Mouse (Mus musculus) midbrain, embryonic 13.5 days (tissue): ENCODE data around the gene Arsg. TPM values are rescaled to one million over a fixed set of nuclear protein-coding genes. Genes with fewer than 3 reads are reported as not detected.
"Not testable (repeated sequence)": the region's sequence is repeated elsewhere in the genome, so short reads cannot be mapped to it uniquely, and the experiment has no call there.

Experiments
- ATAC-seq: fragments of 200-750 bp; cut with Nextera tagmentation; 2 replicates; pipeline ENCODE4 v1.8.0; 2017; ENCODE audit warnings: mild to moderate bottlenecking, moderate TSS enrichment, moderate library complexity
- H3K27ac ChIP-seq: fragments of 300-500 bp; sonication (generic); 2 replicates; pipeline ENCODE4 v1.5.1; 2015; ENCODE audit warnings: inconsistent platforms, mild to moderate bottlenecking, moderate library complexity
- H3K27me3 ChIP-seq: fragments of 300-500 bp; sonication (generic); 2 replicates; pipeline ENCODE4 v1.6.1; 2015; ENCODE audit warnings: mild to moderate bottlenecking, inconsistent platforms
- H3K36me3 ChIP-seq: fragments of 300-500 bp; sonication (generic); 2 replicates; pipeline ENCODE4 v1.6.1; 2015; ENCODE audit warnings: mild to moderate bottlenecking, inconsistent platforms
- H3K4me1 ChIP-seq: fragments of 300-500 bp; sonication (generic); replicated peaks from 2 replicates; pipeline ENCODE4 v1.6.1; 2015; ENCODE audit warnings: inconsistent platforms
- H3K4me2 ChIP-seq: fragments of 300-500 bp; sonication (generic); replicated peaks from 2 replicates; pipeline ENCODE4 v1.6.1; 2015; ENCODE audit warnings: moderate library complexity, mild to moderate bottlenecking, inconsistent platforms
- H3K4me3 ChIP-seq: fragments of 300-500 bp; sonication (generic); replicated peaks from 2 replicates; pipeline ENCODE4 v1.5.1; 2015; ENCODE audit warnings: mild to moderate bottlenecking, inconsistent platforms
- H3K9ac ChIP-seq: fragments of 300-500 bp; sonication (generic); replicated peaks from 2 replicates; pipeline ENCODE4 v1.6.1; 2015; ENCODE audit warnings: mild to moderate bottlenecking, inconsistent platforms
- H3K9me3 ChIP-seq: fragments of 300-500 bp; sonication (generic); 2 replicates; pipeline ENCODE4 v1.6.1; 2016; ENCODE audit warnings: mild to moderate bottlenecking, inconsistent platforms
- WGBS: fragments of 180-500 bp; shearing (Covaris S2); methylation state at CpG from one replicate; pipeline ENCODE4 v1.1.7; 2015; 5-methylcytosine and 5-hydroxymethylcytosine counted together
- polyA plus RNA-seq: library from polyadenylated mRNA; unstranded; fragments of >200 nt; fragmentation: Nextera tagmentation; extraction: Ambion mirVana; gene quantifications from 2 replicates; pipeline ENCODE4 v1.2.1, GENCODE M21; 2015

Gene Arsg
- polyA plus RNA-seq, 1 experiment from 2014 or later = 3.1 TPM

DNA sequence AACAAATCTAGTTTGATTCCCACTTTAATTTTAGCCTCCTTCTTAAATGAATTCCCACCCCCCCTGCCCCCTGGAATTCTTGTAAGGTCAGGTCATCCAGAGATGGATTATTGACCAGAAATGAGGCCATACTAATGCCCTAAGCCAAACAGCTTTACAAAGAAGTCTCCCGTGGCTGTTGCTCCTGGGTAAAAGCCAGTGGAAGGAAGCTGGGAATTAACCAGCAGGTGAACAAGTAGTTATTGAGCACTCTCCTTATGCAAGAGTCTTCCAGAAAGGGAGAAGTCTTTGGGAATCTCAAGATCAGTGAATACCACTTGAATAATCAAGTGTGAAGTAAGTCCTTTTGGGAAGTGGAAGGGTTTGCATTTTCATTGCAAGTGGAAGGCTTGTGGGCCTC is 13.9 kb downstream of the Arsg start:
- whole genome bisulfite sequencing = 31% methylated on average over 1 of the region's 1 CpGs

DNA sequence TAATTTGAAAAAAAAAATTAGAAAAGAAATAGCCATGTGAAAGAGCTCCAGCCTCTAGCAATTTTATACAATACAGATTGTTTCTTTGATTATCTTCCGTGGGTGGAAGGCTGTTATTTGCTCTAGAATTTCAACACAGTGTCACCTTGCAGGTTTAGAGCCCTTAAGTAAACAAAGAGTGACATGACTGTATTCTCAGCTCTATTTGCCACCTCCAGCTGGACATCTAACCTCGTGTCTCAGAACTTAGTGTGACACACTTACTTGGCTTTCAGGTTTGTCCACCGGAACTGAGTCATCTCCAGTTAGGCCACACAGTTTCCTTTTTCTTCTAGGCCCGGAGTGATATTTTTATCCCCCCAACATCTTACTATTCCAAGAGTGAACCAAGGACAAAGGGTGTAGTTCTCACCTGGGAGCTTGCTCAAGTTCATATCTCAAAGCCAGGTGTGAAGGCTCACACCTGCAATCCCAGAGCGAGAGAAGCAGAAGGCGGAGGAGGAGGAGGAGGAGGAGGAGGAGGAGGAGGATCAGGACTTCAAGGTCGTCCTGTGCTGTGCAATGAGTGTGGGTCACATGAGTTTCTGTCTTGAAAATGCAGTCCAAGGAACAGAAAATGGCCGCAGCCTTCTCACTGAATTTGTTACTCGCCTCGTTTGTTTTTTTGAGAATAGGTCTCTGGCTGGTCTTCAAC is 15.0 kb downstream of the Arsg start:
- no peak for ATAC-seq

More for the DNA sequence above, 13.9 kb downstream of the Arsg start:
- no peak overlapping the region for H3K27ac ChIP-seq
- H3K27me3 ChIP-seq = no peaks in the 10 kb centered on the region
- H3K9ac ChIP-seq = no peak overlapping the region
- no peak for ATAC-seq
- H3K4me2 ChIP-seq = no peak overlapping the region
- no peaks in the 10 kb centered on the region for H3K9me3 ChIP-seq
- H3K4me3 ChIP-seq = no peak overlapping the region
- no peaks in the 10 kb centered on the region for H3K36me3 ChIP-seq
- H3K4me1 ChIP-seq = no peaks in the 10 kb centered on the region

DNA sequence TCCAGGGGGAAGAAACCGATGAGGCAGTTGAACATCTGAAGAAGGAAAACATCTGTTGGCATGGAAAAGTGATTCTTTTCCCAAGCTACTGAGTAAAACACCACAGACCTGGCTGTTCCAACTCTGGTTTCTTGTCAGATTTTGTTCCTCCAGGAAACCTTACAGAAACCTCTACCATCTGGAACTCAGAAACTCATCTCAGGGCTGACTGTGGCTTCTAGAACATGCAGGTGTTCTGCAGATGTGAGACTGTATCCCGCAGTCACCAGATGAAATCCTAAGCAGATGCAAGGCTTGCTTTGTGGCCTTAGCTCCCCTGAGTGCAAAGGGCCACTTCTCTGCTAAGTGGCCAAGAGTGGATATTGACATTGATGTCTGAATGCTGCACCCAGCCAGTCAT is 16.6 kb downstream of the Arsg start:
- Histone ChIP-seq H3K27me3 (no peaks in the 10 kb centered on the region), H3K9ac (no peak overlapping the region), H3K4me2 (no peak overlapping the region), H3K4me3 (no peak overlapping the region), H3K4me1 (no peaks in the 10 kb centered on the region), H3K36me3 (no peaks in the 10 kb centered on the region), H3K27ac (no peak overlapping the region), H3K9me3 (no peaks in the 10 kb centered on the region)
- 89% methylated on average over 2 of the region's 2 CpGs for WGBS
- no peak for ATAC-seq

More for the DNA sequence above, 15.0 kb downstream of the Arsg start:
- H3K27me3 ChIP-seq = no peaks in the 10 kb centered on the region
- H3K4me1 ChIP-seq = no peaks in the 10 kb centered on the region
- H3K27ac ChIP-seq = no peak overlapping the region
- no peaks in the 10 kb centered on the region for H3K36me3 ChIP-seq
- no peaks in the 10 kb centered on the region for H3K9me3 ChIP-seq
- H3K4me2 ChIP-seq = no peak overlapping the region
- 89% methylated on average over 10 of the region's 10 CpGs for WGBS
- H3K9ac ChIP-seq = no peak overlapping the region
- H3K4me3 ChIP-seq = no peak overlapping the region

DNA sequence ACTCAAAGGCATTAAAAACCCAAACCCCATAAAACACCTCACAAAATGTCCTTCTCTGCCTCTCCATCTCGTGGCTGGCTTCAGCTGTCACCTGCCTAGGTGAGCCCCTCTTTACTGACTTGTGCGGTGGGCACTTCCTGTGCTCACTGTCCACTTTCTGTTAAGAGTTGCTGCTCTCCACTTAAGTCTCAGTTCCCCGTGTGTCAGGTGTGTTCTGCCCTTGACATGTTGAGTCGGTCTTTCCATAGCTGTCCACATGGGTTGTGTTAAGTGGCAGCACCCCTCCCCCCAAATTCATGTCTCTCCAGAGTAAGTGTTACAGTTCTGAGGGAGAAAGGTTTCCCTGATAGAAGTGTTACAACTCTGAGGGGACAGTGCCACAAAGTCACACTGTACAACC is 18.7 kb downstream of the Arsg start:
- Histone ChIP-seq H3K4me2 (no peak overlapping the region), H3K9me3 (no peaks in the 10 kb centered on the region), H3K4me3 (no peak overlapping the region), H3K9ac (no peak overlapping the region), H3K36me3 (no peaks in the 10 kb centered on the region), H3K27me3 (no peaks in the 10 kb centered on the region), H3K27ac (no peak overlapping the region), H3K4me1 (peaks cover 12% of the 10 kb centered on the region)
- no peak for ATAC-seq
- WGBS = 87% methylated on average over 4 of the region's 4 CpGs

DNA sequence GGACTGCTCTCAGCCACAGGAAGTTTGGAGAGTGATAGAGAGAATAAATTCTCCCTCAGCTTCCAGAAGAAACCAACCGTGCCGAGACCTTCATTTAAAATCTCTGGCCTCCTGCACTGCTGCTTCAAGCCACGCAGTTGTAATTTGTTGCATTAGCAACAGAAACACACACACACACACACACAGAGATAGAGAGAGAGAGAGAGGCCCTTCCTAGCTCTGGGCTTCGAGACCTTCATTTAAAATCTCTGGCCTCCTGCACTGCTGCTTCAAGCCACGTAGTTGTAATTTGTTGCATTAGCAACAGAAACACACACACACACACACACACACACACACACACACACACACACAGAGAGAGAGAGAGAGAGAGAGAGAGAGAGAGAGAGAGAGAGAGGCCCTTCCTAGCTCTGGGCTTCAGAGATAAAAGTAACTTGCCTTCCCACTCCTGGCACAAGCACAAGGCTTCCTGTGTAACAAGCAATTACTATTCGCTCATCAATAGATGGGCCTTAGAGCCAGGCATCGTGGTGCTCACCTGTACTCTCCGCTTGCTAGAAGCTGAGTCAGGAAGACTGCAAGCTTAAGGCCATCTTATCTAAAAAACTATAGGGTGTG is 19.8 kb downstream of the Arsg start:
- H3K4me2 ChIP-seq, H3K9ac ChIP-seq, ATAC-seq, H3K36me3 ChIP-seq, H3K27me3 ChIP-seq, H3K27ac ChIP-seq, H3K9me3 ChIP-seq, H3K4me3 ChIP-seq: not testable (repeated sequence)
- WGBS = 84% methylated on average over 8 of the region's 8 CpGs
- peaks cover 22% of the 10 kb centered on the region for H3K4me1 ChIP-seq

DNA sequence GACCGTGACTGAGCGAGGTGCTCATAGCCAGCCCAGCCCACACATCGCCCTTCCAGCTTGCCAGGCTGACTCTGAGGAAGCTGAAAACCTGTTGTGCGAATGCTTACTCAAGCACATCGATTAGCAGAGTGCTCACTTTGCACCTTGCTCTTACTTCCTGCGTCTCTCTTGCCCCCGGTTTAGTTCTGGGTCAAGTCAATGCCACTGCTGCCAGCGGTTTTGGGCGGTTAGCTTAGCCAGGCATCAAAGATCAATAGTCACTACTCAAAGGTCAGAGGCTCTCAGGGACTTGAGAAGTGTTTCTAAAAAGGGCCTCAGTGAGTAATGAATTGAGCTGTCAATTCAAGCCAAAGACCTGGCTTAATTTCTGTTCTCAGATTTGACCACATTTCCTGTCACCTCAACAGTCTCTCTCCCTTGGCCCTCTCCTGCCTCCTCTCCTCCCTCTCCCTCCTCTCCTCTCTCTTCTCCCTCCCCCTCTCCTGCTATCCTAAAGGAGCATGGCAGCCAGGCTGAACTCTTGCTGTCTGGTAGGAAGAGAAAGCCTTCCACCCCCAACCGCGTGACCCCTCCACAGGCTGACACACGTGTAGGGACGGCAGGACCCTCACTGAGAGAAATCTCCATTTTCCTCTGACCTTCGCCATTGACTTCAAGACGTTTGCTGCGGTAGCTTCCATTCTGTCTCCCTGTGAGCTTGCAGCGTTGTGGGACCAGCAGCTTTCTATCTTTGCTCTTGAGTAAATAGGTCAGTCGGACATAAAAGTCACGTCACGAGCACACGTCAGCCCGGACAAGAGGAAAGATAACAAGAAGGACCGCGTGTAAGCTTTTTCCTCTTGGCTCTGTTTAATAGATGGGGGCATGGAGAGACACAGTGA is 22.0 kb downstream of the Arsg start:
- Histone ChIP-seq H3K9ac (no peak overlapping the region), H3K4me2 (no peak overlapping the region), H3K4me1 (peaks cover 22% of the 10 kb centered on the region), H3K4me3 (no peak overlapping the region), H3K36me3 (no peaks in the 10 kb centered on the region), H3K27ac (no peak overlapping the region), H3K9me3 (no peaks in the 10 kb centered on the region), H3K27me3 (no peaks in the 10 kb centered on the region)
- WGBS = 54% methylated on average over 24 of the region's 24 CpGs
- ATAC-seq = no peak

DNA sequence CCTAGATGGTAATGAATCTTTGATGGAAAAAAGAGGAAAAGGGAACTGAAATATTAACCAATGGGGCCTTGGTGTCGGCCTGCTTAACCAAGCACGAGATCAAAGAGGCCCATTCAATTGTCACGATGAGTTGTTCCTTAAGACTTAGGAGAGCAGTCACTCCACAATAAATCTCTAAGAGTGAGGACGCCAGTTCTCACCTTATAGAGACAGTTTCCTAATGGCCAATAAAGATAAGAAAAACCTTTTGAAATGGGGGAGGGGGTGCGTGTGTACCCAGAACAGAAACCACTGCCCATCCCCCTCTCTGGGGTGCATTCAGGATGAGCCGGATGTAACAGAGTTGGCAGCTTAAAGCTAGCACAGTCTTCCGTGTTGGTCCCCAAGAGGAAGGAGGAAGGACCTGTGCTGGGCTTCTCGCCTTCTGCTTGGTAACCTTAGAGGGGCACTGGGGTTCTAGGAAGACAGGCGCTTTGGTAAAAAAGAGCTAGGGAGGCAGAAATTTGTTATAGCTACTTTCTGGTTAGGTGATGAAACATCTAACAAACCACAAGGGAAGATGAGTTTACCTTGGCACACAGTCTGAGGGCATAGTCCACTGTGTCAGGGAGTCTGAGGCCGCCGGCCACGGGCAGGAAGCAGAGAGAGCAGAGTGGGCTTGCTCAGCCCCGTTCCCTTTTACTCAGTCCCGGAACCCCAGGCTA is 22.7 kb downstream of the Arsg start:
- no peak for ATAC-seq
- 61% methylated on average over 14 of the region's 14 CpGs for WGBS
- H3K27ac ChIP-seq = no peak overlapping the region
- no peak overlapping the region for H3K9ac ChIP-seq
- H3K4me3 ChIP-seq = no peak overlapping the region
- no peaks in the 10 kb centered on the region for H3K9me3 ChIP-seq
- no peak overlapping the region for H3K4me2 ChIP-seq
- H3K4me1 ChIP-seq = peaks cover 22% of the 10 kb centered on the region
- H3K27me3 ChIP-seq = no peaks in the 10 kb centered on the region
- H3K36me3 ChIP-seq = no peaks in the 10 kb centered on the region

DNA sequence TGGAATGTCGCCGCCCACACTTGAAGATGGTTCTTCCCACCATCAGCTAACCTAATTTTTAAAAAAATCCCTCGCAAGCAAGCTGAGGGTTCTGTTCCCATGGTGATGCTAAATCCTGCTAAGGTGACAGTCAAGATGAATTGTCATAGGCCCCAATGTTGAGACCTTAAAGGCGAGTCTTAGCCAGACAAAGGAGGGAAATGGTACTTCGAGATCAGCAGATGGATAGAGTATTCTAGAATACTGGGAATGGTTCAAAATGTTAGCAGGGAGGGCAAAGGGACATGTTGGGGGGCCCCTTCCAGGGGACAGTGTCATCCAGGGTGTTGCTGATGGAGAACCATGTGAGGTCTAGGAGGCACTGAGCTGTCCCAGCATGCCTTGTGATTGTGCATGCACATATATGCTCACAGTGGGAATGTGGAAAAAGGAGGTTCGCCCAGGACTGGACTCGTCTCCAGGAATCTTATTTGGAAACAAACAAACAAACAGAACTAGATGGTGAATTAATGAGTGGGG is 23.4 kb downstream of the Arsg start:
- Histone ChIP-seq H3K27me3 (no peaks in the 10 kb centered on the region), H3K27ac (no peak overlapping the region), H3K9me3 (no peaks in the 10 kb centered on the region), H3K4me2 (no peak overlapping the region), H3K36me3 (no peaks in the 10 kb centered on the region), H3K4me1 (peaks cover 22% of the 10 kb centered on the region), H3K9ac (no peak overlapping the region), H3K4me3 (no peak overlapping the region)
- ATAC-seq = no peak
- WGBS = 89% methylated on average over 7 of the region's 7 CpGs

DNA sequence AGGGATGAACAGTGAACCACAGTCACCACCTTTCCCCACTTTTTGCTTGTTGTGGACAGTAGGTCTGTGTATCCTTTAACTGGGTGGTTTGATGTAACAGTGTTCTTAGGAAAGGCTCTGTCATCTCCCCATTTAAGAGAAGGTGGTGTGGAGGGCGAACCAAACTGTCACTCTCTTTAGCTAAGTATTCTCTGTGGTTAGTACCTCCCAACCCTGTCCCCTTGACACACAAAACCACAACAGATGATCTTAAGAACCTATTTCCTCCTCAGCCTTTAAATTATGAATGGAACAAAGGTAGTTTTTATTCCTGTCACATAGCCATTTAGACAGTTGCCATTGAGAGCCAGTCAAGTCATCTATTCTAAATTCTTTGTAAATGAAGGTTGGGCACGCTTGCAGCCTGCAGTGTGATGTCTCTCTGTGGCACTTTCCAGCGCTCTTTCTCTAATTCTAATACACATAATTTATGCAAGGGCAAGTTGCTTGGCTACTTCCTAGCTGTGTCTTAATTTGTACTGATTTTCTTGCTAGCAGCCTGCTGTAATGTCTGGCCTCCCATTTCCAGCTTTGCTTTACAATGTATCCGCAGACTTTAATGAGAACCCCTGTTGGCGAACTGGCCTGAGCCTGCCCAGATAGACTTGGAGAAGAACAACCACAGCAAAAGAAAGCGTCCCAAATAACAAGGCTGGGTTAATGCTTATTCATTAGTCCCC is 24.0 kb downstream of the Arsg start:
- H3K9ac ChIP-seq = no peak overlapping the region
- no peaks in the 10 kb centered on the region for H3K27me3 ChIP-seq
- peaks cover 22% of the 10 kb centered on the region for H3K4me1 ChIP-seq
- H3K27ac ChIP-seq = peak overlapping the region; percentile 14; the same call in 1 of the 2 replicates
- H3K4me3 ChIP-seq = no peak overlapping the region
- no peaks in the 10 kb centered on the region for H3K9me3 ChIP-seq
- ATAC-seq = peak; percentile 43; the same call in 1 of the 2 replicates
- WGBS = 45% methylated on average over 6 of the region's 6 CpGs
- H3K4me2 ChIP-seq = no peak overlapping the region
- no peaks in the 10 kb centered on the region for H3K36me3 ChIP-seq

DNA sequence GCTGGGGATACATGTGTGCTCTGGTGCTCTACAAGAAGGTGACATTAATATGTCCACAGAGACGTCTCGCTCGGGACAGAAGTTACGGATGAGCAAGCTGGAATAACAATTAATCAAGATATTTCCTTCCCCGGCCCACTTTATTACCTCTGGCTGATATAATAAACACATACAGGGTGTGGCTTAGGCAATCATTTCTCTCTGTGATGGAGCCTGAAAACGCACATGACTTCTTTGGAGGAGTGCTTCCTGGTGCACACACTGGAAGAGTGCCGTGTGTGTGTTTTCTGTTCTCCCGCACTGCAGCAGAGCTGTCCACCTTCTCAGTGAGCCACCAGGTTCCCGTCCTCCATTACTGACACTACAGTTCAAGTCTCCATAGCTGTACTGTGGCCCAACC is 24.8 kb downstream of the Arsg start:
- no peak for ATAC-seq
- no peak overlapping the region for H3K4me3 ChIP-seq
- no peaks in the 10 kb centered on the region for H3K36me3 ChIP-seq
- no peaks in the 10 kb centered on the region for H3K27me3 ChIP-seq
- no peaks in the 10 kb centered on the region for H3K9me3 ChIP-seq
- WGBS = 86% methylated on average over 9 of the region's 9 CpGs
- peaks cover 22% of the 10 kb centered on the region for H3K4me1 ChIP-seq
- no peak overlapping the region for H3K4me2 ChIP-seq
- no peak overlapping the region for H3K9ac ChIP-seq
- peak overlapping the region; percentile 14; the same call in 1 of the 2 replicates for H3K27ac ChIP-seq

DNA sequence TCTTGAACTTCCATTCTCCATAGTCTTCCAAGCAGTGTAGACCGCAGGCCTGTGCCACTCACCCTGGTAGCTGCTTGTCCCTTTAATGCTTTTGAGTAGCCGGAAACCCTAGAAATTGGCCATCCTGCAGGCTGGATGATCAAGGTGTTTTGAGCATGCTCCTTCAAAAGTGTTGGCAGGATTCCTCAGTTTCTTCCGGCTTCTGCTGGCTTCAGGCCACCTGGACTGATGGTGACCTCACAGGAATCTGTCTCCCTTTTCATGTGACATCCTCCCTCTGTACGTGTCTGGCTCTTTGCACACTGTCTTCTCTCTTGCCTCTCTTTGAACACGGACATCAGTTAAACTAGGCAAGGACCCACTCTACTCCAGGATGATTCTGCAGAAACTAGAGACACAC is 27.0 kb downstream of the Arsg start:
- Histone ChIP-seq H3K9ac (no peak overlapping the region), H3K27ac (no peak overlapping the region), H3K4me2 (no peak overlapping the region), H3K4me1 (peaks cover 18% of the 10 kb centered on the region), H3K9me3 (no peaks in the 10 kb centered on the region), H3K27me3 (no peaks in the 10 kb centered on the region), H3K4me3 (no peak overlapping the region), H3K36me3 (no peaks in the 10 kb centered on the region)
- no peak for ATAC-seq
- 96% methylated on average over 5 of the region's 5 CpGs for WGBS
